Mouse (Mus musculus) heart, embryonic 13.5 days (tissue): ENCODE measurements around the gene Krtap19-2. TPM values are rescaled to one million over a fixed set of nuclear protein-coding genes. Genes with fewer than 3 reads are reported as not detected.

Source experiments
- ATAC-seq: fragments of 200-750 bp; cut with Nextera tagmentation; 2 replicates; pipeline ENCODE4 v1.8.0; 2017; ENCODE audit warnings: moderate TSS enrichment; ENCODE audit not compliant: insufficient number of reproducible peaks, low FRiP score, low TSS enrichment; ENCODE audit errors: extremely low read depth
- H3K27ac ChIP-seq: fragments of 300-500 bp; sonication (generic); replicated peaks from 2 replicates; pipeline ENCODE4 v1.5.1; 2015; ENCODE audit warnings: moderate library complexity, mild to moderate bottlenecking, inconsistent platforms
- H3K27me3 ChIP-seq: fragments of 300-500 bp; sonication (generic); replicated peaks from 2 replicates; pipeline ENCODE4 v1.6.1; 2015; ENCODE audit warnings: mild to moderate bottlenecking, inconsistent platforms
- H3K36me3 ChIP-seq: fragments of 300-500 bp; sonication (generic); 2 replicates; pipeline ENCODE4 v1.6.1; 2015; ENCODE audit warnings: mild to moderate bottlenecking, inconsistent platforms
- H3K4me1 ChIP-seq: fragments of 300-500 bp; sonication (generic); 2 replicates; pipeline ENCODE4 v1.6.1; 2015; ENCODE audit warnings: inconsistent platforms
- H3K4me2 ChIP-seq: fragments of 300-500 bp; sonication (generic); 2 replicates; pipeline ENCODE4 v1.6.1; 2015; ENCODE audit warnings: inconsistent platforms, mild to moderate bottlenecking, moderate library complexity
- H3K4me3 ChIP-seq: fragments of 300-500 bp; sonication (generic); 2 replicates; pipeline ENCODE4 v1.5.1; 2015; ENCODE audit warnings: moderate library complexity, mild to moderate bottlenecking, inconsistent platforms
- H3K9ac ChIP-seq: fragments of 300-500 bp; sonication (generic); 2 replicates; pipeline ENCODE4 v1.6.1; 2015; ENCODE audit warnings: inconsistent platforms, mild to moderate bottlenecking, moderate library complexity
- H3K9me3 ChIP-seq: fragments of 300-500 bp; sonication (generic); 2 replicates; pipeline ENCODE4 v1.6.1; 2016; ENCODE audit warnings: inconsistent platforms
- WGBS: fragments of 180-500 bp; shearing (Covaris S2); methylation state at CpG from one replicate; pipeline ENCODE4 v1.1.7; 2015; ENCODE audit warnings: mixed read lengths; 5-methylcytosine and 5-hydroxymethylcytosine counted together
- polyA plus RNA-seq: library from polyadenylated mRNA; unstranded; fragments of >200 nt; fragmentation: Nextera tagmentation; extraction: Ambion mirVana; gene quantifications from 2 replicates; pipeline ENCODE4 v1.2.1, GENCODE M21; 2015

Gene Krtap19-2
- polyA plus RNA-seq, 1 experiment from 2014 or later, result not detected

DNA sequence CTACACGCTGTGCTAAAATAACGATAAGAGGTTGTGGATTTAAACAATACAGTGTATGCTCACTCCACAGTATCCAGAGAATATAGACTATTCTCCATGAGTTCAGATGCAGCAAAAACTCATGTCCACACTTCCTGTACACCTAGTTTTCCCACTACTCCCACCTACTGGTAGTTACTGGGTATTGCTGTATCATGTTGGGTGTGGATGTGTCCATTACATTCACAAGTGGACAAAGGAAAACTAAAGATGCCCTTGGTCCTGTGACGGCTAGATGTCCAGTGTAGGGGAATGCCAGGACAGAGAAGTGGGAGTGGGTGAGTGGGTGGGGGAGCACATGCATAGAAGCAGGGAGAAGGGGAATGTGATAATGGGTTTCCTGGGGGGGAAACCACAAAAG is 50.3 kb downstream of the Krtap19-2 start:
- Histone ChIP-seq H3K27ac (no peak overlapping the region), H3K4me2 (no peak overlapping the region), H3K27me3 (no peaks in the 10 kb centered on the region), H3K4me3 (no peak overlapping the region), H3K36me3 (no peaks in the 10 kb centered on the region), H3K9ac (no peak overlapping the region), H3K9me3 (no peaks in the 10 kb centered on the region), H3K4me1 (no peaks in the 10 kb centered on the region)
- ATAC-seq, result no peak
- 69% methylated on average over 3 of the region's 3 CpGs for WGBS

Other genes with a start within 250 kb of the Krtap19-2 start
- gene 2310079G19Rik, start 246.6 kb downstream of the Krtap19-2 start, polyA plus RNA-seq, result not detected in 2 replicates
- not detected in 2 replicates for gene Krtap26-1, start 226.5 kb downstream of the Krtap19-2 start, polyA plus RNA-seq
- gene Krtap27-1, start 202.6 kb downstream of the Krtap19-2 start, polyA plus RNA-seq, result not detected in 2 replicates
- gene 2310061N02Rik, start 166.3 kb downstream of the Krtap19-2 start, polyA plus RNA-seq, result not detected in 2 replicates
- gene Krtap13-1, start 145.4 kb downstream of the Krtap19-2 start, polyA plus RNA-seq, result not detected in 2 replicates
- gene Krtap13, start 122.6 kb downstream of the Krtap19-2 start, polyA plus RNA-seq, result not detected in 2 replicates
- gene 2310034C09Rik, start 115.4 kb downstream of the Krtap19-2 start, polyA plus RNA-seq, result not detected in 2 replicates
- not detected in 2 replicates for gene 2310057N15Rik, start 100.1 kb downstream of the Krtap19-2 start, polyA plus RNA-seq
- gene Gm5965, start 96.4 kb downstream of the Krtap19-2 start, polyA plus RNA-seq, result not detected in 2 replicates
- gene Gm20741, start 62.0 kb downstream of the Krtap19-2 start, polyA plus RNA-seq, result not detected in 2 replicates
- not detected in 2 replicates for gene Krtap15, start 54.1 kb downstream of the Krtap19-2 start, polyA plus RNA-seq
- gene Krtap14, start 48.1 kb downstream of the Krtap19-2 start, polyA plus RNA-seq, result not detected in 2 replicates
- gene Krtap19-1, start 4.9 kb downstream of the Krtap19-2 start, polyA plus RNA-seq, result not detected in 2 replicates
- not detected in 2 replicates for gene Krtap19-3, start 3.8 kb upstream of the Krtap19-2 start, polyA plus RNA-seq
- not detected in 2 replicates for gene Krtap19-4, start 10.8 kb upstream of the Krtap19-2 start, polyA plus RNA-seq
- gene Krtap19-5, start 22.2 kb upstream of the Krtap19-2 start, polyA plus RNA-seq, result not detected in 2 replicates
- gene Krtap19-9b, start 58.0 kb upstream of the Krtap19-2 start, polyA plus RNA-seq, result not detected in 2 replicates
- not detected in 2 replicates for gene Krtap16-3, start 88.6 kb upstream of the Krtap19-2 start, polyA plus RNA-seq
- not detected in 2 replicates for gene Krtap22-2, start 136.5 kb upstream of the Krtap19-2 start, polyA plus RNA-seq
- gene Gm10229, start 141.0 kb upstream of the Krtap19-2 start, polyA plus RNA-seq, result not detected in 2 replicates
- gene Krtap6-1, start 157.4 kb upstream of the Krtap19-2 start, polyA plus RNA-seq, result not detected in 2 replicates
- gene Gm10228, start 167.2 kb upstream of the Krtap19-2 start, polyA plus RNA-seq, result not detected in 2 replicates
- gene Krtap6-5, start 173.6 kb upstream of the Krtap19-2 start, polyA plus RNA-seq, result not detected in 2 replicates
- gene 1110025L11Rik, start 189.7 kb upstream of the Krtap19-2 start, polyA plus RNA-seq, result not detected in 2 replicates
- gene Krtap6-3, start 209.7 kb upstream of the Krtap19-2 start, polyA plus RNA-seq, result not detected in 2 replicates